Mouse (Mus musculus) limb, embryonic 14.5 days (tissue): ENCODE results near the gene Zic5. TPM values are rescaled to one million over a fixed set of nuclear protein-coding genes. Genes with fewer than 3 reads are reported as not detected.

Experiments used
- ATAC-seq: fragments of 200-750 bp; cut with Nextera tagmentation; 2 replicates; pipeline ENCODE4 v1.8.0; 2017; ENCODE audit warnings: low read depth, moderate number of reproducible peaks, moderate TSS enrichment; ENCODE audit not compliant: low FRiP score
- DNase-seq: peaks from one replicate; pipeline ENCODE4 v3.0.0-alpha.2; 2015; ENCODE audit warnings: low spot score
- H3K27ac ChIP-seq: fragments of 300-500 bp; sonication (generic); replicated peaks from 2 replicates; pipeline ENCODE4 v1.5.1; 2014; ENCODE audit warnings: low read depth, mild to moderate bottlenecking, low read length, moderate library complexity, mixed read lengths
- H3K27me3 ChIP-seq: fragments of 300-500 bp; sonication (generic); 2 replicates; pipeline ENCODE4 v1.6.1; 2014; ENCODE audit warnings: low read length, mixed read lengths; ENCODE audit not compliant: control insufficient read depth, insufficient read depth
- H3K36me3 ChIP-seq: fragments of 300-500 bp; sonication (generic); 2 replicates; pipeline ENCODE4 v1.6.1; 2014; ENCODE audit warnings: mild to moderate bottlenecking, low read length, moderate library complexity, mixed read lengths; ENCODE audit not compliant: control insufficient read depth, insufficient read depth
- H3K4me1 ChIP-seq: fragments of 300-500 bp; sonication (generic); 2 replicates; pipeline ENCODE4 v1.6.1; 2014; ENCODE audit warnings: antibody characterized with exemption, low read length, mixed read lengths; ENCODE audit not compliant: control insufficient read depth, insufficient read depth
- H3K4me2 ChIP-seq: fragments of 300-500 bp; sonication (generic); replicated peaks from 2 replicates; pipeline ENCODE4 v1.6.1; 2014; ENCODE audit warnings: low read depth, mild to moderate bottlenecking, low read length, moderate library complexity; ENCODE audit not compliant: severe bottlenecking
- H3K4me3 ChIP-seq: fragments of 300-500 bp; sonication (generic); replicated peaks from 2 replicates; pipeline ENCODE4 v1.5.1; 2014; ENCODE audit warnings: low read length
- H3K9ac ChIP-seq: fragments of 300-500 bp; sonication (generic); 2 replicates; pipeline ENCODE4 v1.6.1; 2014; ENCODE audit warnings: mild to moderate bottlenecking, low read depth, low read length, moderate library complexity; ENCODE audit not compliant: severe bottlenecking
- H3K9me3 ChIP-seq: fragments of 300-500 bp; sonication (generic); 2 replicates; pipeline ENCODE4 v1.6.1; 2016; ENCODE audit warnings: low read length; ENCODE audit not compliant: control insufficient read depth
- POLR2A ChIP-seq: fragments of 200-500 bp; IDR thresholded peaks from 2 replicates; pipeline ENCODE4 v1.8.0; 2012; ENCODE audit warnings: inconsistent platforms, mild to moderate bottlenecking, moderate library complexity, borderline replicate concordance; ENCODE audit not compliant: insufficient read depth, insufficient read length; ENCODE audit errors: extremely low read depth
- WGBS: fragments of 180-500 bp; shearing (Covaris S2); extraction: QIAGEN DNeasy Blood & Tissue Kit; methylation state at CpG from one replicate; pipeline ENCODE4 v1.1.7; 2014; 5-methylcytosine and 5-hydroxymethylcytosine counted together
- polyA plus RNA-seq, 2 experiments: library from polyadenylated mRNA; depleted of rRNA in 1 of 2; stranded (reverse) in 1 of 2; unstranded in 1 of 2; fragments of >200 nt; fragmentation: Nextera tagmentation in 1 of 2; extraction: Ambion mirVana in 1 of 2; gene quantifications; 2 replicates each; pipeline versions ENCODE4 v1.2.1 to v1.2.3; 2012 to 2014

The Zic5 gene
- polyA plus RNA-seq, 2 experiments, result 0.47 to 0.94 TPM

- 6% methylated on average over 22 of the region's 22 CpGs for WGBS
- Histone ChIP-seq H3K9me3 (no peaks in the 10 kb centered on the region), H3K4me2 (peak overlapping the region; percentile 65), H3K27me3 (peaks cover 75% of the 10 kb centered on the region), H3K9ac (peak overlapping the region; percentile 66), H3K27ac (peak overlapping the region; percentile 43; the same call in 1 of the 2 replicates), H3K4me3 (peak overlapping the region; percentile 58), H3K4me1 (peaks cover 5% of the 10 kb centered on the region; the same call in 1 of the 2 replicates), H3K36me3 (no peaks in the 10 kb centered on the region)
- no peak for TF ChIP-seq POLR2A
- ATAC-seq (no peak), DNase-seq (no peak)
Observed at GRCm38 (mm10) chr14:122478574-122479011, 13.1 kb upstream of the Zic5 start.

- Histone ChIP-seq H3K4me3 (peak overlapping the region; percentile 58), H3K27me3 (peaks cover 75% of the 10 kb centered on the region), H3K27ac (peak overlapping the region; percentile 20), H3K4me2 (peak overlapping the region; percentile 65), H3K9ac (peak overlapping the region; percentile 66), H3K4me1 (peaks cover 5% of the 10 kb centered on the region; the same call in 1 of the 2 replicates), H3K9me3 (no peaks in the 10 kb centered on the region), H3K36me3 (no peaks in the 10 kb centered on the region)
- TF ChIP-seq POLR2A, result no peak
- 5% methylated on average over 9 of the region's 9 CpGs for WGBS
- DNase-seq (no peak), ATAC-seq (no peak)
Observed at GRCm38 (mm10) chr14:122477971-122478573, 12.6 kb upstream of the Zic5 start.

- peak overlapping the region; percentile 65 for H3K4me2 ChIP-seq
- WGBS, result under 1% methylated on average over 20 of the region's 20 CpGs
- ATAC-seq (no peak), DNase-seq (no peak)
- H3K9ac ChIP-seq, result peak overlapping the region; percentile 66
- H3K36me3 ChIP-seq, result no peaks in the 10 kb centered on the region
- peak overlapping the region; percentile 58 for H3K4me3 ChIP-seq
- TF ChIP-seq POLR2A, result no peak
- H3K9me3 ChIP-seq, result no peaks in the 10 kb centered on the region
- no peak overlapping the region for H3K27ac ChIP-seq
- peaks cover 5% of the 10 kb centered on the region; the same call in 1 of the 2 replicates for H3K4me1 ChIP-seq
- peaks cover 75% of the 10 kb centered on the region for H3K27me3 ChIP-seq
Observed at GRCm38 (mm10) chr14:122477261-122477671, 11.8 kb upstream of the Zic5 start.

GRCm38 (mm10) chr14:122476822-122477215 is 11.3 kb upstream of the Zic5 start:
- peak overlapping the region; percentile 58 for H3K4me3 ChIP-seq
- H3K36me3 ChIP-seq, result no peaks in the 10 kb centered on the region
- TF ChIP-seq POLR2A, result no peak
- peak overlapping the region; percentile 66 for H3K9ac ChIP-seq
- ATAC-seq (no peak), DNase-seq (no peak)
- 0 out of 2 replicates have a peak overlapping the region, but pooled peaks have one; percentile 85 for H3K27ac ChIP-seq
- H3K4me2 ChIP-seq, result peak overlapping the region; percentile 65
- no peaks in the 10 kb centered on the region for H3K9me3 ChIP-seq
- peaks cover 7% of the 10 kb centered on the region; the same call in 1 of the 2 replicates for H3K4me1 ChIP-seq
- under 1% methylated on average over 18 of the region's 18 CpGs for WGBS
- peaks cover 75% of the 10 kb centered on the region for H3K27me3 ChIP-seq

GRCm38 (mm10) chr14:122476041-122476821 is 10.8 kb upstream of the Zic5 start:
- Histone ChIP-seq H3K9me3 (no peaks in the 10 kb centered on the region), H3K4me2 (peak overlapping the region; percentile 65), H3K36me3 (no peaks in the 10 kb centered on the region), H3K27me3 (peaks cover 75% of the 10 kb centered on the region), H3K4me1 (peaks cover 7% of the 10 kb centered on the region; the same call in 1 of the 2 replicates), H3K4me3 (peak overlapping the region; percentile 58), H3K27ac (peak overlapping the region; percentile 85), H3K9ac (peak overlapping the region; percentile 66)
- WGBS, result 2% methylated on average over 57 of the region's 62 CpGs
- TF ChIP-seq POLR2A, result no peak
- ATAC-seq (no peak), DNase-seq (no peak)
